Mouse (Mus musculus): ENCODE results near the gene Mios. TPM values are rescaled to one million over a fixed set of nuclear protein-coding genes. Genes with fewer than 3 reads are reported as not detected.

Mios gene
- 0.45 and 0.90 TPM in 2 replicates for polyA plus RNA-seq (2012; rRNA removed; ENCODE audit: low replicate concordance)

GRCm38 (mm10) chr6:8209047-8209865 is at the start of gene Mios:
Gene Mios (plus strand): TSS chr6:8209222.

GRCm38 (mm10) chr6:8192517-8192916 is 16.5 kb upstream of the Mios start, which contains the start of gene Col28a1:
Gene Col28a1 (minus strand): TSS chr6:8192617.

GRCm38 (mm10) chr6:8259004-8259666 is 50.1 kb downstream of the Mios start, which contains the start of the genes Rpa3, Umad1 and Gm45062:
Gene Rpa3 (minus strand): TSS chr6:8259173.
Gene Umad1 (plus strand): TSS chr6:8259288.
Gene Gm45062 (plus strand): TSS chr6:8259450.

Other genes starting within 250 kb of the Mios start
- 0.13 TPM in 1 of 2 replicates, not detected in the other for gene Col28a1, start 16.6 kb upstream of the Mios start, polyA plus RNA-seq (2012; rRNA removed; ENCODE audit: low replicate concordance)
- gene Rpa3, start 50.0 kb downstream of the Mios start, polyA plus RNA-seq (2012; rRNA removed; ENCODE audit: low replicate concordance): 0.19 and 0.53 TPM in 2 replicates
- gene Umad1, start 50.1 kb downstream of the Mios start, polyA plus RNA-seq (2012; rRNA removed; ENCODE audit: low replicate concordance): 9.5 and 11.9 TPM in 2 replicates
- not detected in 2 replicates for gene Gm45062, start 50.2 kb downstream of the Mios start, polyA plus RNA-seq (2012; rRNA removed; ENCODE audit: low replicate concordance)